Mouse (Mus musculus): ENCODE measurements around the gene Timm13.

The Timm13 gene

DNA sequence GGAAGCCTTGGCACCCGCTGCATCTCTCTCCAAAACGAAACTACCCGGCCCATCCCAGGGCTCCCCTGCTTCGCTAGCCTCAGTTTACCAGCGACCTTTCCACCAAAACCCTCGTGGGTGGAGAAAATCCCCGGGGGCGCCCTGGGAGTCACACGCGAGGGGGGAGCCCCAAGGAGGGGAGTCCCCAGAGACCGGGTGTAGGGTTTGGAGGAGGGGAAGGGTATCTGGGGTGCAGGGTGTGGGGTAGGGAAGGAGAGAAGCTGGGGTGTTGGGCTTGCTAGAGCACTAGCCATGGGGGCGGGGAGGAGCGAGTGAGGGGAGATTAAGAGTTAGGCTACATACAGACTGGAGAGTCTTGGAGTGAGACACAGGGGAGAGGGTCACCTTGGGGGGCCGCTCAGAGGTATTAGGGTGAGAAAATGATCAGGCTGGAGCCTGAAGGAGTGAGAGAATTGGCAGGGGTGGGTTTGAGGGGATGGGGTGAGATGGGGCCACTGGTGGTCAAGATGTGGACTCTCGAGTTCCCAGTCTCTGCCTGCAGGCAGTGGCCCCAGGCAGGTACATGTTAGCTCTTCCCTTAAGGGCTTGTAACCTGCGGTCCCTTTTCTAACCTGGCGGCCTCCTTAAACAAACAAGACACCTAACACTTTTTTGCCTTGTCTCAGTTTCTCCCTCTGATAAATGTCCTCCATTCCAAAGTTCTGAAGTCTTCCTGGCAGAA is 32.1 kb upstream of the Timm13 start:
- no peak for DNase-seq (ENCODE audit: low read depth)

GRCm38 (mm10) chr10:80932206-80932605 is 31.4 kb upstream of the Timm13 start:
- DNase-seq (ENCODE audit: low read depth), result no peak

GRCm38 (mm10) chr10:80931695-80932094 is 30.9 kb upstream of the Timm13 start:
- no peak for DNase-seq (ENCODE audit: low read depth)

GRCm38 (mm10) chr10:80931153-80931671 is 30.4 kb upstream of the Timm13 start:
- DNase-seq (ENCODE audit: low read depth), result no peak

- no peak for DNase-seq (ENCODE audit: low read depth)
Observed at GRCm38 (mm10) chr10:80930361-80931152, 29.8 kb upstream of the Timm13 start.

GRCm38 (mm10) chr10:80929299-80930226 is 28.8 kb upstream of the Timm13 start, which contains the start of gene Gadd45b:
Gadd45b (plus strand) TSS chr10:80930073.
- DNase-seq (ENCODE audit: low read depth), result peak; percentile 97

GRCm38 (mm10) chr10:80928586-80929298 is 28.0 kb upstream of the Timm13 start:
- peak; percentile 85 for DNase-seq (ENCODE audit: low read depth)

DNA sequence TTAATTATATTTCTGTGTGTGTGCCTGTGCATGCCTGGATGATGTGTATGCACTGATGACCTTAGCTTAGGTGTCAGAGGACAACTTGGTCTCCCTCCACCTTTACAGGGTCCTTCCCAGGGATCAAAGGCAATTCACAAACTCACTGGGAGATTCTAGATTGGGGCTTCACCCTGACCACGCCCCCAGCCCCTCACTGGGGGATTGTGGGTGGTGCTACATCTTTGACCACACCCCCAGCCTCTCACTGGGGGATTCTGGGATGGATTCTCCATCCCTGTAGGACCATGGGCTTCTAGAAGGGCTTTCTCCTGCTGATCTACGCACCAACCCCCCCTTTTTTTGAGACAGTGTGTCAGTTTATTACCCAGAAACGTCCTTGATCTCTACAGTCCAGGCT is 24.7 kb upstream of the Timm13 start:
- no peak for DNase-seq (ENCODE audit: low read depth)

GRCm38 (mm10) chr10:80921923-80922322 is 21.2 kb upstream of the Timm13 start:
- DNase-seq (ENCODE audit: low read depth), result no peak

DNA sequence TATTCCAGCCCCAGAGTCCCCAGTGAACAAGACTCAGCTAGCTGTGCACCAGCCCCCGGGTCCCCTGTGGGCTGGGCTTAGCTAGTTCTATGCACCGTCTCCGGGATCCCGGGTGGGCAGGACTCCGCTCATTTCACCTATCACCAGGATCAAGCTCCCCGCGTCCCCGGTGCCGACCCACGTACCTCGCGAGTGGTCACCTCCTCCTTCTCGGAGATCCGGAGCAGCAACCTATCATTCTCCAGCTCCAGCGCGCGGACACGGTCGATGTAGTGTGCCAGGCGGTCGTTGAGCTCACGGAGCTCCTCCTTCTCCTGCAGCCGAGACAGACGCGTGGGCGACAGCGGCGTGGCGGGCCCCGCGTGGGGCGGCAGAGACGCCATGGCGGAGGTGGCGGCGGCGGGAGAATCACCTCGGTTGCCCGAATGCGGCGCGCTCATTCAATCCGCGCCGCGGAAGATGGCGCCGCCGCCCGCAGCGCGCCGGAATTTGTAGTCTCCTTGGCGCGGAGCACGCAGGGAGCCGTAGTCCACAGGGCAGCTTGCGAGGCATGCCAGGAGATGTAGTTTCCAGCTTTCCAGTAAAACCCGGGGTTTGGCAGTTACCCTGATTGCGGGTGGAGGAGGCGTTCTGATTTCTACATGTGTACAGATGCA is 17.1 kb upstream of the Timm13 start, which contains the start of gene Lmnb2:
TSS of gene Lmnb2 (minus strand) at position 467 of the 656 bp plus-strand sequence.
- DNase-seq (ENCODE audit: low read depth), result no peak

- no peak for DNase-seq (ENCODE audit: low read depth)
Observed at GRCm38 (mm10) chr10:80917336-80917778, 16.6 kb upstream of the Timm13 start.

GRCm38 (mm10) chr10:80915736-80916135 is 15.0 kb upstream of the Timm13 start:
- DNase-seq (ENCODE audit: low read depth), result no peak

DNA sequence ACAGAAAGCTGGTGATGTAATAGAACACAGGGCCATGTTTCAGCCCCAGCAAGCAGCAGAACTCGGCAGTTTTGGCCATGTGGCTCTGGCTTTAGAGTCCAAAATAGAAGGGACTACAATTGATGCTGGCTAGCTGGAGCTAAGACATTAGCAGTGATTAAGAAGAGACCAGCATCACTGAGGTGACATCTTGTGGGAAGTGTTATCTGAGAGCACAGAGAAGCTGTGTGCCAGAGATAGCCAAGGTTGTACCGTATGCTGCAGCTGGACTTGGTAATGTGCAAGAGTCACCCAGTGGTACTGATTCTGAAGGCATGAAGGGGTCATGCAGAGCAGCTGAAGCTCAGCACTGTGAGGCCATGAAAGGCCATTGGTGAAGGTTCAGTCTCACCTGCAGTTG is 14.5 kb upstream of the Timm13 start:
- DNase-seq (ENCODE audit: low read depth), result no peak

DNA sequence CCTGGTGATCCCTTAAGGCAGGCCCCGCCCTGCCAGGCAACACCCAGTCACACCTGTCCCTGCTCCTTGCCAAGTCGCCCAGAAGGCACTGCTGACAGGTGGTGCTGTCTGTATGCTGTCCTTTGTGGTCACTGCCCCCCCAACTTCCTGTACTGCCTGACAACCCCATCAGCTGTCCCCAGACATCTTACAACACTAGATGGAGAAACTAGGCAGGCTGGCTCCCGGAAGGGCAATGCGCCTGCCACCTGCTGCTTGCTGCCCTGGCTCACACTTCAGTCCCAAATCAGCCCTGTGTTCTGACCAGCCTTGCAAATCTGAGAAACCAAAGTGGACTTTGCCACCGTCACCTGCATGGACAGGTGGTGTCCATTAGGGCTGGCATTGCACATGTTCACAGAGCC is 13.5 kb upstream of the Timm13 start:
- no peak for DNase-seq (ENCODE audit: low read depth)

GRCm38 (mm10) chr10:80913364-80914011 is 12.7 kb upstream of the Timm13 start:
- no peak for DNase-seq (ENCODE audit: low read depth)

DNA sequence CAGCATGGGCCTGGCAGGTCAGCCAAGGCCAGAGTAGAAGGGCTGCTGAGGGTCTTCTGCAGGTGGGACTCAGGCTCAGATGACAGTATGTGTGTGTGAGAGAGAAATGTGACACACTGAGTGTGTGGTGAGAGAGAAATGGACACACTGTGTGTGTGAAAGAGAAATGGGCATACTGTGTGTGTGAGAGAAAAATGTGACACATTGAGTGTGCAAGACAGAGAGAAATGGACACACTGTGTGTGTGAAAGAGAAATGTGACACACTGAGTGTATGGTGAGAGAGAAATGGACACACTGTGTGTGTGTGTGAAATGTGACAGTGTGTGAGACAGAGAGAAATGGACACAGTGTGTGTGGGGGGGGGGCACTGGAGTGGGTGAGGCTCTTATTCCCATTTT is 11.1 kb upstream of the Timm13 start:
- DNase-seq (ENCODE audit: low read depth), result no peak

GRCm38 (mm10) chr10:80911354-80911753 is 10.6 kb upstream of the Timm13 start:
- DNase-seq (ENCODE audit: low read depth), result no peak

DNA sequence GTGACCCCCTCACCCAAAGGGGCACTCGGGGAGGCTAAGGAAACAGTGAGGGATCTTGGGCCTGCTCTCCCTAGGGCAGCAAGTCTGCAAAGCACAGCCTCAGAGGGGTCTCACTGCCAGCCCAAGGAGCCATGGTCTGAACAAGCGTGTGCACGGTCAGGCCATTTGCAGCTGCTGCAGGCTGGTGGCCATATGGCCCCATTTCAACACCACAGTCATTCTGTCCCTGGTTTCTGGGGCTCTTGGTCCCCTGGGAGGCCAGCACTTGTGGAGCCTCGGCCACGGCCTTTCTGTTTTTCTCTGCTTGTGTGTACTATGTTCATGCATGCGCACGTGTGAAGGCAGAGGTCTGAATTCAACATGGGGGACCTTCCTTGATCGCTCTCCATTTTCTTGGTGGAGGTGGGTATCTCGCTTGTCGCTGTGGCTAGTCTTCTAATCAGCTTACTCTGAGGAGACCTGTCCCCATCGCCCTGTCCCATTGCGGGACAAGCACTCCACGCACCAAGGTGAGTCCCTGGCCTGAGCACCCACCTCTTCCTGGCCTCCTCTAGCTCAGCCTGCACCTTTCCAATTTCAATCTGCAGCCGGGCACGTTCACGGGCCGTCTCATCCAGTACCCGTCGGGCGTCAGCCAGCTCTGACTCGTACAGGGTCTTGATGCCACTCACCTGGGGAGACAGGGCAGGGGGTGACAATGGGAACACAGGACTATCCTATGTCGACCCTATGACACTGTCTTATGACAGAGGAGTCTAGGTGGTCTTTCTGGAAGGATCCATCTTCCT is 8.8 kb upstream of the Timm13 start:
- DNase-seq (ENCODE audit: low read depth), result no peak

DNA sequence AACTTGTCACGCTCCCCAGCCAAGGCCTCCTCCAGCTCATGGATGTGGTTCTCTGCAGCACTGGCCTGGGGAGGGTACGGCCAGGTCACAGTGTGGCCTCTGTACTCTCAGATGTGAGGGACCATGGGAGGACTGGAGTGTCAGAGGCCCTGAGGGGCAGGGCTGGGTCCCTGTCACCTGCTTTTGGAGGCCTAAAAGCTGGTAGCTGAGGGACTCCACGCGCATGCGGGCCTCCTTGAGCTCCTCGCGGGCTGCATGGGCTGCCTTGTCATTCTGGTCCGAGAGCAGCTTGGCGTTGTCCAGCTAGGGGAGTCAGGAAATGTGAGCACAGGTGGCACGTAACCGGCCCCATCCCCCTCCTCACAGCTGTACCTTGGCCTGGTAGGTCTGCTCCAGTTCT is 3.9 kb upstream of the Timm13 start:
- no peak for DNase-seq (ENCODE audit: low read depth)
